Mouse (Mus musculus) neural tube, embryonic 10.5 days (tissue): ENCODE measurements at regions not wholly inside any gene's neighbourhood (a gene's known extent, or its start where the extent isn't known, plus 50 kb on each side); places are given as distances from the start of the nearest gene placed in this dataset.

Experiments used
- DNase-seq: peaks from one replicate; pipeline ENCODE4 v3.0.0-alpha.2; 2017; ENCODE audit warnings: low spot score; ENCODE audit errors: extremely low spot score

GRCm38 (mm10) chr3:148762541-148763225 is 227.7 kb downstream of the Adgrl2 start:
- DNase-seq, result no peak

DNA sequence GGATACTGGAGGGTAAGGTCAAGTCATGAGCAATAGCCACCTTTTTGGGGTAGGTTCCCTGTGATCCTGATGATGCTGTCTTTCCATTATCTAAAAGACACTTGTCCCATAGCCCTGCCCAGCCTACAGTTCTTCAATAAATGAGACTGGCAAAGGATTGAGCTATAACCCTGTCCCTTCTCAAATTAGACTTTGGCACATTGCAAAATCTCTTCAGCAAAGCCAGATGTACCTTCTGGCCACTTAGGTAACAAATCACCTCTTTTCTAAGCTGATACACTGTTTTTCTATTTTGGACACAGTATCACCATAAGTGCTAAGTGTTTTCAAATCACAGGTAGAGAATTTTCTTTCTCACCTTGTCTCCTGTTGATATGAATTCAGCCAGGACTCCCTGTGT is 228.8 kb downstream of the Adgrl2 start:
- DNase-seq, result no peak

DNA sequence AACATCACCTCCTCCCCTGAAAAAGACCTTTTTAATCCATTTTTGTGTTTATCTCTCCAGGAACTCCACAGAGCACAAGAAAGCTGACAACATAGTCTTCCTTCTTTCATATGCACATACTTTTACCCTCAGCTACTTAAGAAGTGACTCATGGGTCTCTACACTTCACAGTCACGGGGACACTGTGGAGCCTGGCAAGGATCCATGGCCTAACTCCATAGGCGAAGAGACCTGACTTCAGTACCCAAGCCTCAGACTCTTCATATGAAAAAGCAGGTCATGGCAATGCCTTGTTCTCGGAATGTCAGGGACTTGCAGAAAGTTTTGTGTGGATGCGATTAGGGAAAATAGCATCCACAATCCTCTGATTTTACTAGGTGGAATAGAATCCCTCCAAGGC is 230.9 kb downstream of the Adgrl2 start:
- DNase-seq, result no peak

GRCm38 (mm10) chr3:148746234-148746633 is 244.1 kb downstream of the Adgrl2 start:
- no peak for DNase-seq

GRCm38 (mm10) chr3:148744651-148745050 is 245.7 kb downstream of the Adgrl2 start:
- DNase-seq, result no peak

- no peak for DNase-seq
These were observed 256.1 kb downstream of the Adgrl2 start for GRCm38 (mm10) chr3:148734194-148734749.

DNA sequence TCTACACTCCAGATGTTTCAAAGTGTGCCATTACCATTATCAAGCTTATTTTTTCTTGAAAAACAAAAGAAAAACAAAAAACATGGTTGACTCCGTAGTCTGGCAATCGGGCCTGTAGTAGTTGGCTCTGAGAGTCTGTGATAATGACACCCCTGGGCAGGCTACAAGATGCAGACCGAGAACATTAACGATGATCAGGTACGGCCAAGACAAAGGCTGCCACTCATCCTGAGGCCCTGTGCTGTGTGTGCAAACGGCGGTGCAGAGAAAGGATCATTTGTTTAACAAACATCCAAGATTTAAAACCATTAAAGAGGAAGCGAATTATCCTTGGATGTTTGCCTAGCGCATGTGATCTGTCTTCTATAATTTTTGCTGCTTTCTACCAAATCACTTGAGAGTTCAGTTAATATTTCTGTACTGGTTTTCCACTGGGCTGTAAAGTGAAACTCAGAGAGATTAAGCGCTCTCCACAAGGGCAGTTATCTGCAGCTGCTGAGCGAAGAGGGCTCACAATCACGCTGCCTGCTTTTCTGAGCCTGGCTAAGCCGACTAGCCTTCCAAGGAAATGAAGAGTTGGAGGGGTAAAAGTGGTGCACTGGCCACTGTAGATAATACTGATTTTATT is 257.0 kb downstream of the Adgrl2 start:
- DNase-seq, result no peak

- DNase-seq, result no peak
These were observed 258.9 kb downstream of the Adgrl2 start for GRCm38 (mm10) chr3:148731436-148731835.

DNA sequence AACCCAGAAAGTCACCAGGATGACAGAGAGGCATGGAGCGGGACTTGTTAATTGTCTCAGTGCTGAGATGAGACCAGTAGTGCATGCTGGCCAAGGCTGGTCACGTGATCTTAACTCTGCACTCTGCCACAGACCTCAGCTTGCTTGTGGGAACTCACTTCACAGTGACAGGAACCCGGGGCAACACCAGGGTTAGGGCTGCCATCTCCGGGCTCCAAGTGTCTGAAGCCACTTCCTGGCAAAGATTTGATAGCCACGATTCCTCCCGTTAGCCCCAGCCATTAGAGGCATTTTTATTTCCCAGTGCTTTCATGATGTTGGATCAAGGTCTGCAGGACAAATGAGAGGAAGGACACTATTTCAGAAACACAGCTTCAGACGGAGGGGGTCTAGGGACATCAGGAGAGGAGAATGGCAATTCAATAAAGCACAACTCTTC is 261.1 kb downstream of the Adgrl2 start:
- DNase-seq, result peak; percentile 17

GRCm38 (mm10) chr3:148728513-148729241 is 261.7 kb downstream of the Adgrl2 start:
- no peak for DNase-seq

GRCm38 (mm10) chr3:148726596-148727331 is 263.6 kb downstream of the Adgrl2 start:
- DNase-seq, result no peak

- DNase-seq, result no peak
These were observed 293.8 kb downstream of the Adgrl2 start for GRCm38 (mm10) chr3:148696555-148696954.

DNA sequence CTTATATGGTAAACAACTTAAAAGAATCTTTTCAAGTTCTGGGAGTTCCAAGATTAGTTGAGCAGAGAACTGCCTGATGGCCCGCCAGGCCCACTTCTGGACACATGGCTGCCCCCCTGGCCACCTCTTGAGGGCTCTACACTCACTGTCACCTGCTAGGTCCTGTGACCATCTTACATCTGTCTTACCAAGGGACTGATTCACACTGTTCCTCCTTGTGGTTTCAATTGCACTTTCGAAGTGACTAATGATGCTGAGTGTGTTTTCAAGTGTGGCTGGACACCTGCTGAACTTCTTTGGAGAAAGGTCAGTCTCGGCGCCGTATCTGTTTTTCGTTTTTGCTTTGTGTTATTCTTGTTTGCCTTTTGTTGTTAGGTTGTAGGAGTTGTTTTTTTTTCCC is 294.9 kb downstream of the Adgrl2 start:
- DNase-seq, result no peak

- DNase-seq, result no peak
These were observed 307.2 kb downstream of the Adgrl2 start for GRCm38 (mm10) chr3:148683181-148683580.

DNA sequence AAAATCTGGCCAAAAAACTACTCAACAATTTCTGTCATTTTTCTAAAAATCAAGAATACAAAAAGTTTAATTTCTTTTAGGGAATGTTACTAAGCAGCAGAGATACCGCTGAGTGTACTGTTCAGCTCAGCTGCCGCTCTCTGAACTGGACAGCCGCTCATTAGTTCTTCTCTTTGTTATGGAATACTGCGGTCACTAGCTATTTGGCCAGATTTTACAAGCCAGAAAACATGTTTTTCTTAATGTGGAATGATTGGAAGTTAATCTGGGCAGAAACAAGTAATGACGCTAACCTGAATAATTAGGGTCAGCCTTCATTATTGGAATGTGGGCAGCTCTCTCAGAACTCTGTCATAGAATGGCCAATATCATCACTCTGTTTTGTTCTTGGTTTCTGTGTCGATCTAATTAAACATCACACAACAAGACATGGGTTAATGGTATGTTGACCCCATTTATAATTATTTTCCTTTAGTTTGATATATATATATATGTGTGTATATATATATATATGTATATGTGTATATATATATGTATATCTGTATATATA is 307.8 kb downstream of the Adgrl2 start:
- no peak for DNase-seq

DNA sequence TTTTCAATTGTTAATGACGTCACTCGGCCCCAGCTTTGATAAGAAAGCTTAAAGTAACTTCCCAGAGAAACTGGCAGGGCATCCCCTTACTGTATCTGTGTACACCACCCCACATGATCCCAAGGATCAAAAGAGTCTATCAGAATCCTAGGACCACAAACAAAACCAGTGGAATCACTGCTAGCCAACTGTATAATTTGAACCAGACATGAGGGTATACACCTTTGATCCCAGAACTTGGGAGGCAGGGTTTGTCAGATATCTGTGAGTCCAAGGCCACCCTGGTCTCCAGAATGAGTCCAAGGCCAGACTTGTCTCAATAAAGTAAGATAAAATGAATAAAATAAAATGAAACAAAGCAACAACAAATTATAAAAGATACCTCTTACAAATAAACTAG is 309.2 kb downstream of the Adgrl2 start:
- DNase-seq, result no peak

GRCm38 (mm10) chr3:148680737-148681136 is 309.6 kb downstream of the Adgrl2 start:
- DNase-seq, result no peak

DNA sequence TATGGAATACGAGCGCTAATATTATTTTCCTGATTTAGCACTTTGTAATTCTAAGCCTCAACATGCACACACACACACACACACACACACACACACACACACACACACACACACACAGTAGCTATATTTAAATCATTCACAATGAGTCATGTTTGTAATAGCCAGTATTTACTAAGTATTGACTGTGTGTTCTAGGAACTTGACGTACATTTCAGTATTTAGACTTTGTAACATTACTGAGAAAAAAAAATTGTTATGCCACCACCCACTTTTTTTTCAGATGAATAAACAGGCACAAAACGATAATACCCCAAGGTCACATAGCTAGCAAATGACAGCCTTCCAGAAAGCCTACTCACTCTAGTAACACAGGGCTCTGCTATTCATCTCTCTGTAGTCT is 310.3 kb downstream of the Adgrl2 start:
- DNase-seq, result no peak

DNA sequence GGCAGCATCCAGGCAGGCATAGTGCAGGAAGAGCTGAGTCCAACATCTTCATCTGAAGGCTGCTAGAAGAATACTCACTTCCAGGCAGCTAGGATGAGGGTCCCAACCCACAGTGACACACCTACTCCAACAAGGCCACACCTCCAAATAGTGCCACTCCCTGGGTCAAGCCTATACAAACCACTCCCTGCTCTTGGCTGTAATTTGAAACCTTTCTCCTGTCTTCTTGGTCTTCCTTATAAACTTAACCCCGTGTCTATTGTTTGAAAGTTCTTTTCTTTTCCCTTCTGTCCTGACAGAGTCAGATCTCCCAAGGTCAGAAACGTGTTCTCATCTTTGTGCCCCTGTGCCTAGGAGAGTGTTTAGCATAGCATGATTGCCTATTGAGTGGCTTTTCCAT is 311.2 kb downstream of the Adgrl2 start:
- no peak for DNase-seq

DNA sequence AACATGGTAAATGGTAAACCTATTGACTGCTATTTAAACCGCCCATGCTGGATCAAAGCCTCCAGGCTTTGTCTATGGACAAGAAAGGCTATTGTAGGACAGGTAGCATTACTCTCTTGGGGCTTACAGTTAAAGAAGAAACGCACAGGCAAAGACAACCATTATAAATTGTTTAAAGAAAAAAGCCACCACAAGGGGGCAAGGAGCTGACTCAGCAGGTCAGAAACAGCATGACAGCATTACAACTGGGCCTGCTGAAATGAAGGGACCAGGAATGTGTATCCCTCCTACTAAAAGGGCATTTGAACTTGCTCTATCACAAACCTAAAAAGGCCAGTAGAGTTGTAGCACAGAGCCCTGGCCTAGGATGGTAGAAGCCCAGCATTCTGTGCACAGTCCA is 314.3 kb downstream of the Adgrl2 start:
- DNase-seq, result no peak

- DNase-seq, result peak; percentile 30
These were observed 327.4 kb downstream of the Adgrl2 start for GRCm38 (mm10) chr3:148662888-148663477.
